Mouse (Mus musculus): Measurements from ENCODE around the gene Zpbp2.

DNA sequence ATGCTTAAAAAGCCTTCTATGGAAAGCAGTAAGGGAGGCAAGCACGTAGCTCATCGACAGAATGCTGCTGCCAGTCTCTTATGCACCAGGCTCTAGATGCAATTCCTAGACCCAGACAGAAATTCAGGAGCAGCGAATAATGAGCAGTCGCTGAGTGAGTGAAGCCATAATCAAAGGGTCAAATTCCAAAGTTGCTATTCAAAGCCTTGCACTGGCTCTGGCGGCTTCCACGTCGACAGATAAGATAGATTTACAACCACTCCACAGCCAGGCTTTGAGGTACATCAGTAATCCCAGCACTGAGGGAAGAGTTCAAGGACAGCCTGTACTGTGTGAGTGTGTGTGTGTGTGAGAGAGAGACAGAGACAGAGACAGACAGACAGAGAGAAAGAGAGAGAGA is 10.0 kb downstream of the Zpbp2 start:
- TF ChIP-seq POLR2A (IDR thresholded peaks at IDR 0.05; ENCODE audit: extremely low read depth, insufficient read depth, low read length), result no peak
- no peak for TF ChIP-seq CTCF (IDR thresholded peaks at IDR 0.05; ENCODE audit: low read depth, low read length)

Data from liver, adult 2 months (tissue).